Mouse (Mus musculus) gastrocnemius, postnatal 4 days (tissue): Measurements from ENCODE around the gene Slc25a44. TPM values are rescaled to one million over a fixed set of nuclear protein-coding genes. Genes with fewer than 3 reads are reported as not detected.
"Not testable (repeated sequence)": the region's sequence is repeated elsewhere in the genome, so short reads cannot be mapped to it uniquely, and the experiment has no call there.

Source experiments
- DNase-seq, 2 experiments: peaks; one replicate each; pipeline ENCODE4 v3.0.0; 2021 to 2022; ENCODE audit warnings: low spot score in 2 of 2, mixed read lengths in 2 of 2
- microRNA-seq: library from miRNA; unstranded; fragments of <30 nt; microRNA quantifications from one replicate; pipeline ENCODE4 v1.2.0, GENCODE M21; 2021
- total RNA-seq, 2 experiments: library from RNA; stranded (reverse); gene quantifications; 2 replicates each; pipeline ENCODE4 v1.2.3; 2021

The Slc25a44 gene
- total RNA-seq, 2 experiments from 2014 or later, result 12.1 to 13.3 TPM

DNA sequence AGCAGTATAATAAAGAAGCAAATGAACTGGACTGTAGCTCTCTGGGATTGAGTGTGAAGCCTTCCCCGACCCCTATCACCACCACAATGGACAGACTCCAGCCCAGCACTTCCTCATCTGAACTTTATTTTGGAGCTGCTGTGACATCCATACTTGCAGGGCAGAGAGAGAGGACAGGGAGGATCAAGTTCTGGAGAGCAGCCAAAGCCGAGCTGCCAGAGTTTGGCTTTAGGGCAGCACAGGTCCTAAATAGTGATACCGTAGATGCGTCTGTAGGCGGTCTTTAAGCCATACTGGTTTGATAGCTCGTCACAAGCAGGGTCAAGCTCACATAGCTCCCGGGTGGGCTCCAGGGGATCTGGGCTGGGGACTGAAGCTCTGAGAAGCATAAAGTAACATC, 56.4 kb downstream of the Slc25a44 start:
- DNase-seq, result not testable (repeated sequence)

DNA sequence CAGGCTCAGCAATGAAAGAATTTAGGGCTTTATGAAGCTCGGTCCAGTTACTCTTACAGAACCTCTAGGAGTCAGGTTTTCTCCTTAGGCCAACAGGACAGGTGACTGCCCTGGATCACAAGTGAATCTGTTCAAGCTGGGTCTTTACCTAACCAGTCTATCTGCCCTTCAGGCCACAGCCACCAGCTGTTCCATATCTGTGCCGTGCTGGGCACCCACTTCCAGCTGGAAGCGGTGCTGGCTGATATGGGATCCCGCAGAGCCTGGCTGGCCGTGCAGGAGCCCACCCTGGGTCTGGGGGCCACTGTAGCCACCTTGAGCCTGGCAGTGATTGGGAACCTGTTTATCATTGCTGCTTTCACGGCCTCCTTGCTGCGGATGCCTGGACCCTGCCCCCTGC, 57.4 kb downstream of the Slc25a44 start:
- not testable (repeated sequence) for DNase-seq

GRCm38 (mm10) chr3:88366830-88367428, 58.0 kb downstream of the Slc25a44 start:
- DNase-seq, result not testable (repeated sequence)

DNA sequence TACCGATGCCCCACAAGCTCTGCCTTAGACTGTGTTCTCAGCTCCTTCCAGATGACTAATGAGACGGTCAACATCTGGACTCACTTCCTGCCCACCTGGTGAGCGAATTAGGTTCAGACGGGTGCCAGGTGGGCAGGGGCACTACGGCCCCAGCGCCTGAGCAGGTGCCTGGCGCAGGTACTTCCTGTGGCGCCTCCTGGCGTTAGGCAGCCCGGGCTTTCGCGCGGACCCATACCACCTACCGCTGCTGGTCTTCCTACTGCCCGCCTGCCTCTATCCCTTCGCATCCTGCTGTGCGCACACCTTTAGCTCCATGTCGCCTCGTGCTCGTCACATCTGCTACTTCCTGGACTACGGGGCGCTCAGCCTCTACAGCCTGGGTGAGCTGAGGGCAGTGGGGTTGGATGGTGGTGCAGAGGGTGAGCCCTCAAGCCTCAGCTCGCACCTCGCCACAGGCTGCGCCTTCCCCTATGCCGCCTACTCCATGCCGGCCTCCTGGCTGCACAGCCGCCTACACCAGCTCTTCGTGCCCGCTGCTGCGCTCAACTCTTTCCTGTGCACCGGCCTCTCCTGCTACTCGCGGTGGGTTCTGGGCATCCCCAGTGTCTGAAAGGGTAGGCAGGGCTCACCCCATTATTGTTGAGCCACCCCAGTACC, 59.1 kb downstream of the Slc25a44 start:
- no peak for DNase-seq

- DNase-seq, result peak; percentile 52 to 70
These were observed 60.6 kb downstream of the Slc25a44 start, which contains the start of gene Paqr6 for GRCm38 (mm10) chr3:88364337-88364736. Gene Paqr6 (plus strand): TSS chr3:88364584.

DNA sequence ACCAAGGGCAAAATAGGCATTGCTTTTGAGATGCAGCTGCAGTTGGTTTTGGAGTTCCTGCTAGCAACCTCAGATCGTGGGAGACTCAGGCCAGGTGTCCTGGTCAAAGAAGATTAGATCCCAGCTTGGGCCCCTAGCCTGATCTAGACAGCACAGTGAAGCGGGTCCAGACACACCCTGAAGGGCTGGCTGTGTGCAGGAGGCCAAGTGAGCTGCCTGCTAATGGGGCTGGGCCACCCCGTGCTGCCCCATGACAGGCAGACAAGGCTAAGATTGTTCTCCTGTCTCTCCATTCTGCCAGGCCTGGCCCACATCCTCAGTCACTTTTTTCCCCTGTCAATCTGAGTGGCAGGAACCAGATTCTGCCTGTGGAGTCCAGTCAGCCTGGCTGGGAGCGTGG, 61.2 kb downstream of the Slc25a44 start:
- no peak for DNase-seq

DNA sequence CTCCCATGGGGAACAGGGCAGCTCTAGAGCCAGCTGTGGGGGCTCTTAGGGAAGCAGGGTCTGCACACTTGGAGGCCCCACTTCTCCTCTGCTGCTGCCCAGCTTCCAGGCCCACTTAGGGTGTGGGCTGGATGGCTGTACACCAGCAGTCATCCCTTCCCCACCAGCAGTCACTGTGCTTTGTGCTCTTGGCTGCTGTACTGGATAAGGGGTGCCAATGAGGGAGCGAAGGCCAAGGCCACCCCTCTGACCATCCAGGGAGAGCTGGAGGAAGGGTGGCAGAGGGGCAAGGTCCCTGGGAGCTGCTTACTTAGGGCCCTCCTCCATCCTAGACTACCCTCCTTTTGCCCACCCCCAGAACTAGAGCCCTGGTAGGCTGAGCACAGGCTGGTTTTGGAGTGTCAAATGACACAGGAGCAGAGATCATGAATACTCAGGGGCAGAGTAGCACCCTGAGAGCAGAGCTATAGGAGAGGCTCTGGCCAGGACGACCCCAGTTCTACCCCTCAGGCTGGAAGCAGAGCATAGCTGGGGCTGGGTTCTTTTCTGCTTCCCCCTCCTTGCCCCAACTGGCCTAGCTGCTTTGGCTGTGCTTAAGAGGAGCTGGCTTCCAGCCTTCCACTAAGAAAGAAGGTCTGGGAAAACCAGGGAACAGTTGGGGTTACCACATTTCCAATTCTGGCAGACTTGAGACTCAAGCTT, 63.2 kb downstream of the Slc25a44 start:
- DNase-seq, result no peak

GRCm38 (mm10) chr3:88361096-88361495, 63.8 kb downstream of the Slc25a44 start:
- no peak for DNase-seq

Small RNA genes lying within 50 kb of the gene (microRNA-seq; reads per million reads assigned to microRNA genes)
- not detected for gene Mir7011

Other genes with a start within 250 kb of the Slc25a44 start
- gene Rhbg, start 170.4 kb downstream of the Slc25a44 start, total RNA-seq, result under 1 TPM in 1 of 2 experiments, not detected in 1; 0.16 TPM
- gene Gm38392, start 137.9 kb downstream of the Slc25a44 start, total RNA-seq, result under 1 TPM; 0.26 to 0.59 TPM
- gene Tsacc, start 128.1 kb downstream of the Slc25a44 start, total RNA-seq, result 10 to 100 TPM; 10.9 to 12.5 TPM
- 100 to 1,000 TPM; 231 to 248 TPM for gene Cct3, start 128.0 kb downstream of the Slc25a44 start, total RNA-seq
- gene Glmp, start 100.1 kb downstream of the Slc25a44 start, total RNA-seq, result 10 to 100 TPM; 64.8 to 76.3 TPM
- 1 to 10 TPM; 2.2 to 2.3 TPM for gene Tmem79, start 89.0 kb downstream of the Slc25a44 start, total RNA-seq
- gene Smg5, start 88.9 kb downstream of the Slc25a44 start, total RNA-seq, result 10 to 100 TPM; 46.1 to 46.4 TPM
- gene Paqr6, start 60.6 kb downstream of the Slc25a44 start, total RNA-seq, result 1 to 10 TPM; 1.6 to 1.8 TPM
- under 1 TPM in 1 of 2 experiments, not detected in 1; 0.27 TPM for gene Bglap3, start 52.4 kb downstream of the Slc25a44 start, total RNA-seq
- gene Bglap2, start 46.4 kb downstream of the Slc25a44 start, total RNA-seq, result not detected
- gene Bglap, start 40.7 kb downstream of the Slc25a44 start, total RNA-seq, result 1 to 10 TPM in 1 of 2 experiments, not detected in 1; 1.4 TPM
- 10 to 100 TPM; 52.2 to 59.1 TPM for gene Pmf1, start 14.8 kb downstream of the Slc25a44 start, total RNA-seq
- gene Sema4a, start 36.0 kb upstream of the Slc25a44 start, total RNA-seq, result 1 to 10 TPM; 3.0 to 4.4 TPM
- gene Lmna, start 84.8 kb upstream of the Slc25a44 start, total RNA-seq, result 100 to 1,000 TPM; 355 to 365 TPM
- gene Mex3a, start 107.3 kb upstream of the Slc25a44 start, total RNA-seq, result 10 to 100 TPM; 12.9 to 13.1 TPM
- gene Rab25, start 123.2 kb upstream of the Slc25a44 start, total RNA-seq, result under 1 TPM; 0.57 to 0.91 TPM
- gene Lamtor2, start 127.9 kb upstream of the Slc25a44 start, total RNA-seq, result 10 to 100 TPM; 78.5 to 81.4 TPM
- gene Ubqln4, start 128.6 kb upstream of the Slc25a44 start, total RNA-seq, result 10 to 100 TPM; 54.9 to 58.0 TPM
- 100 to 1,000 TPM; 150 to 159 TPM for gene Ssr2, start 150.7 kb upstream of the Slc25a44 start, total RNA-seq
- gene Arhgef2, start 180.8 kb upstream of the Slc25a44 start, total RNA-seq, result 100 to 1,000 TPM; 161 to 166 TPM
- gene Rxfp4, start 228.0 kb upstream of the Slc25a44 start, total RNA-seq, result not detected